Mouse (Mus musculus) liver, embryonic 12.5 days (tissue): ENCODE measurements around the gene Cgnl1. TPM values are rescaled to one million over a fixed set of nuclear protein-coding genes. Genes with fewer than 3 reads are reported as not detected.

Experiments used
- ATAC-seq: fragments of 200-750 bp; cut with Nextera tagmentation; 2 replicates; pipeline ENCODE4 v1.8.0; 2017; ENCODE audit warnings: moderate number of reproducible peaks, mild to moderate bottlenecking, moderate library complexity
- H3K27ac ChIP-seq: fragments of 300-500 bp; sonication (generic); 2 replicates; pipeline ENCODE4 v1.5.1; 2016; ENCODE audit warnings: mild to moderate bottlenecking
- H3K27me3 ChIP-seq: fragments of 300-500 bp; sonication (generic); replicated peaks from 2 replicates; pipeline ENCODE4 v1.6.1; 2016; ENCODE audit warnings: mild to moderate bottlenecking, moderate library complexity
- H3K36me3 ChIP-seq: fragments of 300-500 bp; sonication (generic); 2 replicates; pipeline ENCODE4 v1.6.1; 2016; ENCODE audit warnings: mild to moderate bottlenecking, moderate library complexity
- H3K4me1 ChIP-seq: fragments of 300-500 bp; sonication (generic); 2 replicates; pipeline ENCODE4 v1.6.1; 2016
- H3K4me2 ChIP-seq: fragments of 300-500 bp; sonication (generic); 2 replicates; pipeline ENCODE4 v1.6.1; 2016; ENCODE audit warnings: mild to moderate bottlenecking, moderate library complexity
- H3K4me3 ChIP-seq: fragments of 300-500 bp; sonication (generic); 2 replicates; pipeline ENCODE4 v1.5.1; 2016; ENCODE audit warnings: mild to moderate bottlenecking, moderate library complexity
- H3K9ac ChIP-seq: fragments of 300-500 bp; sonication (generic); 2 replicates; pipeline ENCODE4 v1.6.1; 2016; ENCODE audit warnings: mild to moderate bottlenecking, moderate library complexity
- H3K9me3 ChIP-seq: fragments of 300-500 bp; sonication (generic); replicated peaks from 2 replicates; pipeline ENCODE4 v1.6.1; 2016; ENCODE audit warnings: mild to moderate bottlenecking, moderate library complexity
- WGBS: fragments of 180-500 bp; shearing (Covaris S2); methylation state at CpG from one replicate; pipeline ENCODE4 v1.1.7; 2016; ENCODE audit not compliant: insufficient replicate concordance; 5-methylcytosine and 5-hydroxymethylcytosine counted together
- polyA plus RNA-seq: library from polyadenylated mRNA; unstranded; fragments of >200 nt; fragmentation: Nextera tagmentation; extraction: Ambion mirVana; gene quantifications from 2 replicates; pipeline ENCODE4 v1.2.1, GENCODE M21; 2016

Cgnl1 gene
- polyA plus RNA-seq, 1 experiment from 2014 or later, result 3.0 TPM

GRCm38 (mm10) chr9:71667616-71668015 is 103.8 kb downstream of the Cgnl1 start:
- no peak overlapping the region for H3K4me2 ChIP-seq
- H3K4me1 ChIP-seq, result peaks cover 21% of the 10 kb centered on the region
- no peaks in the 10 kb centered on the region for H3K9me3 ChIP-seq
- H3K9ac ChIP-seq, result no peak overlapping the region
- no peak for ATAC-seq
- H3K27ac ChIP-seq, result no peak overlapping the region
- no peaks in the 10 kb centered on the region for H3K36me3 ChIP-seq
- WGBS, result 20% methylated on average over 5 of the region's 5 CpGs
- H3K4me3 ChIP-seq, result no peak overlapping the region
- H3K27me3 ChIP-seq, result no peaks in the 10 kb centered on the region

- WGBS, result 59% methylated on average over 6 of the region's 6 CpGs
- Histone ChIP-seq H3K9me3 (no peaks in the 10 kb centered on the region), H3K4me3 (no peak overlapping the region), H3K27ac (no peak overlapping the region), H3K9ac (no peak overlapping the region), H3K4me2 (no peak overlapping the region), H3K27me3 (no peaks in the 10 kb centered on the region), H3K4me1 (peaks cover 21% of the 10 kb centered on the region), H3K36me3 (no peaks in the 10 kb centered on the region)
- ATAC-seq, result no peak
Measured at GRCm38 (mm10) chr9:71666432-71666831, 105.0 kb downstream of the Cgnl1 start.

GRCm38 (mm10) chr9:71665493-71665892 is 105.9 kb downstream of the Cgnl1 start:
- Histone ChIP-seq H3K4me1 (peaks cover 18% of the 10 kb centered on the region), H3K9me3 (no peaks in the 10 kb centered on the region), H3K36me3 (no peaks in the 10 kb centered on the region), H3K9ac (no peak overlapping the region), H3K4me3 (no peak overlapping the region), H3K4me2 (no peak overlapping the region), H3K27ac (no peak overlapping the region), H3K27me3 (no peaks in the 10 kb centered on the region)
- ATAC-seq, result no peak
- WGBS, result 75% methylated on average over 3 of the region's 3 CpGs

- no peak for ATAC-seq
- Histone ChIP-seq H3K4me2 (no peak overlapping the region), H3K9ac (no peak overlapping the region), H3K27me3 (no peaks in the 10 kb centered on the region), H3K27ac (no peak overlapping the region), H3K36me3 (no peaks in the 10 kb centered on the region), H3K4me3 (no peak overlapping the region), H3K4me1 (peaks cover 18% of the 10 kb centered on the region), H3K9me3 (no peaks in the 10 kb centered on the region)
- 84% methylated on average over 3 of the region's 3 CpGs for WGBS
Measured at GRCm38 (mm10) chr9:71664855-71665254, 106.5 kb downstream of the Cgnl1 start.

GRCm38 (mm10) chr9:71663421-71664217 is 107.8 kb downstream of the Cgnl1 start:
- H3K27ac ChIP-seq, result 0 out of 2 replicates have a peak overlapping the region, but pooled peaks have one; percentile 51
- ATAC-seq, result no peak
- H3K27me3 ChIP-seq, result no peaks in the 10 kb centered on the region
- H3K9ac ChIP-seq, result no peak overlapping the region
- H3K4me3 ChIP-seq, result no peak overlapping the region
- H3K4me2 ChIP-seq, result no peak overlapping the region
- H3K4me1 ChIP-seq, result peaks cover 26% of the 10 kb centered on the region
- WGBS, result 59% methylated on average over 11 of the region's 11 CpGs
- no peaks in the 10 kb centered on the region for H3K36me3 ChIP-seq
- H3K9me3 ChIP-seq, result no peaks in the 10 kb centered on the region

- no peaks in the 10 kb centered on the region for H3K27me3 ChIP-seq
- peak overlapping the region; percentile 36; the same call in 1 of the 2 replicates for H3K27ac ChIP-seq
- no peak overlapping the region for H3K4me3 ChIP-seq
- H3K9ac ChIP-seq, result no peak overlapping the region
- ATAC-seq, result no peak
- H3K9me3 ChIP-seq, result no peaks in the 10 kb centered on the region
- H3K36me3 ChIP-seq, result no peaks in the 10 kb centered on the region
- 0 out of 2 replicates have a peak overlapping the region, but pooled peaks have one; percentile 10 for H3K4me2 ChIP-seq
- peaks cover 26% of the 10 kb centered on the region for H3K4me1 ChIP-seq
- WGBS, result 33% methylated on average over 9 of the region's 9 CpGs
Measured at GRCm38 (mm10) chr9:71660540-71660939, 110.9 kb downstream of the Cgnl1 start.

- Histone ChIP-seq H3K4me1 (peaks cover 26% of the 10 kb centered on the region), H3K27me3 (no peaks in the 10 kb centered on the region), H3K4me3 (no peak overlapping the region), H3K9me3 (no peaks in the 10 kb centered on the region), H3K9ac (no peak overlapping the region), H3K27ac (no peak overlapping the region), H3K4me2 (no peak overlapping the region), H3K36me3 (no peaks in the 10 kb centered on the region)
- ATAC-seq, result peak; percentile 5; the same call in 1 of the 2 replicates
- WGBS, result 39% methylated on average over 5 of the region's 5 CpGs
Measured at GRCm38 (mm10) chr9:71659681-71660080, 111.7 kb downstream of the Cgnl1 start.

GRCm38 (mm10) chr9:71657199-71657598 is 114.2 kb downstream of the Cgnl1 start:
- Histone ChIP-seq H3K9me3 (no peaks in the 10 kb centered on the region), H3K9ac (no peak overlapping the region), H3K4me1 (peaks cover 20% of the 10 kb centered on the region), H3K4me3 (no peak overlapping the region), H3K27me3 (no peaks in the 10 kb centered on the region), H3K36me3 (no peaks in the 10 kb centered on the region), H3K27ac (no peak overlapping the region), H3K4me2 (no peak overlapping the region)
- WGBS, result 89% methylated on average over 1 of the region's 1 CpGs
- ATAC-seq, result no peak

GRCm38 (mm10) chr9:71654861-71655260 is 116.5 kb downstream of the Cgnl1 start:
- WGBS, result 57% methylated on average over 3 of the region's 3 CpGs
- no peaks in the 10 kb centered on the region for H3K9me3 ChIP-seq
- no peak overlapping the region for H3K4me2 ChIP-seq
- no peak overlapping the region for H3K9ac ChIP-seq
- no peaks in the 10 kb centered on the region for H3K27me3 ChIP-seq
- H3K4me3 ChIP-seq, result no peak overlapping the region
- peaks cover 8% of the 10 kb centered on the region for H3K4me1 ChIP-seq
- ATAC-seq, result no peak
- H3K36me3 ChIP-seq, result peaks cover 3% of the 10 kb centered on the region; the same call in 1 of the 2 replicates
- H3K27ac ChIP-seq, result no peak overlapping the region

GRCm38 (mm10) chr9:71646115-71646514 is 125.3 kb downstream of the Cgnl1 start:
- Histone ChIP-seq H3K9me3 (peaks cover 6% of the 10 kb centered on the region; the same call in 1 of the 2 replicates), H3K27me3 (no peaks in the 10 kb centered on the region), H3K4me2 (no peak overlapping the region), H3K27ac (no peak overlapping the region), H3K4me1 (no peaks in the 10 kb centered on the region), H3K36me3 (peaks cover 6% of the 10 kb centered on the region), H3K4me3 (no peak overlapping the region), H3K9ac (no peak overlapping the region)
- WGBS, result 33% methylated on average over 6 of the region's 6 CpGs
- ATAC-seq, result no peak

GRCm38 (mm10) chr9:71643611-71644010 is 127.8 kb downstream of the Cgnl1 start:
- no peak for ATAC-seq
- H3K4me2 ChIP-seq, result no peak overlapping the region
- peaks cover 6% of the 10 kb centered on the region for H3K36me3 ChIP-seq
- peaks cover 6% of the 10 kb centered on the region; the same call in 1 of the 2 replicates for H3K9me3 ChIP-seq
- WGBS, result 78% methylated on average over 4 of the region's 4 CpGs
- H3K27me3 ChIP-seq, result no peaks in the 10 kb centered on the region
- no peak overlapping the region for H3K9ac ChIP-seq
- H3K27ac ChIP-seq, result no peak overlapping the region
- no peak overlapping the region for H3K4me3 ChIP-seq
- no peaks in the 10 kb centered on the region for H3K4me1 ChIP-seq

- Histone ChIP-seq H3K4me1 (no peaks in the 10 kb centered on the region), H3K9ac (no peak overlapping the region), H3K4me2 (no peak overlapping the region), H3K27me3 (no peaks in the 10 kb centered on the region), H3K4me3 (no peak overlapping the region), H3K9me3 (peaks cover 6% of the 10 kb centered on the region; the same call in 1 of the 2 replicates), H3K27ac (no peak overlapping the region), H3K36me3 (peaks cover 6% of the 10 kb centered on the region)
- ATAC-seq, result no peak
- 72% methylated on average over 3 of the region's 3 CpGs for WGBS
Measured at GRCm38 (mm10) chr9:71642270-71642669, 129.1 kb downstream of the Cgnl1 start.
